Mouse (Mus musculus) cerebellum, adult 9-10 months (tissue): ENCODE measurements around the gene Sgms1.

Source experiments
- DNase-seq: peaks from one replicate; pipeline ENCODE4 v3.0.0; 2022

Sgms1 gene

DNA sequence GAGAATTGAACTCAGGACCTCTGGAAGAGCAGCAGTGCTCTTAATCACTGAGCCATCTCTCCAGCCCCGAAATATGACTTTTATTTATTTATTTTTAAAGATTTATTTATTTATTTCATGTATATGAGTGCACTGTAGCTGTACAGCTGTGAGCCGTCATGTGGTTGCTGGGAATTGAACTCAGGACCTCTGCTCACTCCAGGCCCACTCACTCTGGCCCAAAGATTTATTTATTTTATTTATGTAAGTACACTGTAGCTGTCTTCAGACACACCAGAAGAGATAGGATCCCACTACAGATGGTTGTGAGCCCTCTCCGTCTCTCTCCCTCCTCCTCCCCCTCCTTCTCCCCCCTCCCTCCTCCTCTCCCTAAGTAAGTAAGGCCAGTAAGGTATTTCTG lies 101.7 kb downstream of the Sgms1 start:
- DNase-seq = no peak

DNA sequence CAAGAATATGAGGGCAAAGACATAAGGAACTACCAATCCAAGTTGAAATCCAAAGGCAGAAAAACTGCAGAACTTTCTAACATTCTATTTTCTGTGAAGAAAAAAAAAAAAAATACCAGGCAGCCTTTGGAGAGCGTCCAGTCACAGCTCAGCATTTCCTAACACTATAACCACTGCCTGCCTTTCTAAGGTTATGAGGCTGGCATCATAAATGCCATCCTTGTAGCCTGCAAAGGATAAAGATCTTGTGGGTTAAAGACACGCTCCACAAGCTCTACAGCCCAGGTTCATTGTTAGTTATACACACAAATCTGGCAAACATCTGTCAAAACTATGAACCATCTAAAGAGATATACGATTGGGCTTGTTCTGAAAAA lies 104.1 kb downstream of the Sgms1 start:
- DNase-seq = no peak

DNA sequence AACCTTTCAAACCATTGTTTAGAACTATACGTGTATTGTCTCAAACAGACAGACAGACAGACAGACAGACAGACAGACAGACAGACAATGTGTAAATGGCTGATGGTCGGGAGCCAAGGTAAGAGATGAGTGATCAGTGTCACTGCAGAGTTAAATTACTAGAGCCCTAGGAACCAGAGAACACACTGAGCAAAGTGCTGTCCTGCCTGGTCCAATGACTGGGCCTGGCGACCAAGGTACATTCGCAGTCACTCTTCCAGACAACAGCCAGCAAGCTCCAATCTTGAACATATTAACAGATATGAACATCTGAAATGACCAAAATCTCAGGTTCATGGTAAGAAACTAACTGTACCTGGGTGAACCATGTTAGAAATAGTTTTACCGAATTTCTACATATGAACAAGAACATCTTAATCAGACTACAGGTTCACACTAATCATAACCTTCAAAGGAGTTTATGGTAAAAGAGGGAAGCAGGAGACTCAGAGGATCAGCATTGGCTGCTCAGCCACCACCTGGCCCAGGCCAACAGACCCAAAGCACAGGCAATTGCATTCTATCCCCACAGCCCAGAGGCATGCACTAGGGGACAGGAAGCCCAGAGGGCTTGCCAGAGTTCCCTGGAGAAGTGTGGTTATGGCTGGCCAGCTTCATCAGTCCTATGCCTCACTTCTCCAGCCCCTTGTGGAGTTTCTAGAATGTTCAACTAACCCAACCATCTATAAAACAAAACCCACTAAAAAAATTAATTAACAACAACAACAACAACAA lies 104.6 kb downstream of the Sgms1 start:
- no peak for DNase-seq

DNA sequence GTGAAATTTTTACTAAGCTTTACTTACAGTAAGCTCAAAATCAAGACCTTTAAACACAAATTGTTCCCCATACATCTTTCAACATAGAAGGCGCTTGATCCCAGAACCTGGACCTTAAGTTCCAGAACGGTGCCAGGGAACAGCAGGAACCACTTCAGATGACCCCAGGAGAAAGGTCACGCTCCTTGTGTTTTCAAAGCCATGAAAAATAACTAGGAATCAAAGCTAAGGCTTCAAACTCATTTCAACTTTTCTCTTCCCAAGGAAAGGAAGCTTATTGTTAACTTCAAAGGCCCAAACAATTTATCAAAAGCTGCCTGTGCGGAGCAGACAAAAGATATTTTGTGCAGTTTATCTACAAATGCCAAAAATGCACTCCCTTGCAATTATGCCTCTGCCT lies 107.6 kb downstream of the Sgms1 start:
- DNase-seq = no peak

DNA sequence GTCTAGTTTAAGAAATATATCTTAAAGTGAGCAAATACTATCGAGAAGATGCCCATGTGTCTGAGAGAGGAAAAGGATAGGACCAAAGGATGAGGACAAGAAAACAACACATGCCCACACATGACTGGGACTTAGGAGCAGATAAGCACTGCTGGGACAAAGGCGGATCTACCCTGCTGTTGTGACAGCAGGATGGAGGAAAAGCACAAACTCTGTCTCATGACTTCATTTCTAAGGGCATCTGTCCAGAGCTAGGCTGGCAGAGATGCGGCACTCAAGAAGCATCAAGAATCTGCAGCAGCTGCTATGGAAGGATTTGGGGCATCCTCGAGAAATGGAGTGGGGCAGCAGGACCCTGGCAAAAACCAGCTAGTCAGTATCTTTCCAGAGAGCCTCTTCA lies 109.1 kb downstream of the Sgms1 start:
- DNase-seq = peak; percentile 32

DNA sequence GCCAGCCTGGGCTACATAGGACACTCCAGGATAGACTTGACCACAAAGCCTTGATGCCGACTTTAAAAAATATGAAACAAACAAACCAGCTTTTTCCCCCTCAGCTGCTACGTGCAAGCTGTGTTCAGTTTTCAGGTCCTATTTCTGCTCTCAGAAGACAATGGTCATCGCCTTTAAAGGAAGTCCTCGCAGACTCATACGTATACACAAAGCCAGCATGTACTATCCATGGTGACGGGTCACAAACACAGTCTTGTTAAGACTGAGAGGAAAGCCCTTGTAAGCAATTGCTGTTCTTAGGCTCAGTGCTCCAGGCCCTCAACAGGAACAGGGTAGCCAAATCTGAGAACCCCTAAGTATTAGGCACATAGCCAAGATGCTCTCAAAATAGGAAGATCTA lies 110.1 kb downstream of the Sgms1 start:
- DNase-seq = no peak

DNA sequence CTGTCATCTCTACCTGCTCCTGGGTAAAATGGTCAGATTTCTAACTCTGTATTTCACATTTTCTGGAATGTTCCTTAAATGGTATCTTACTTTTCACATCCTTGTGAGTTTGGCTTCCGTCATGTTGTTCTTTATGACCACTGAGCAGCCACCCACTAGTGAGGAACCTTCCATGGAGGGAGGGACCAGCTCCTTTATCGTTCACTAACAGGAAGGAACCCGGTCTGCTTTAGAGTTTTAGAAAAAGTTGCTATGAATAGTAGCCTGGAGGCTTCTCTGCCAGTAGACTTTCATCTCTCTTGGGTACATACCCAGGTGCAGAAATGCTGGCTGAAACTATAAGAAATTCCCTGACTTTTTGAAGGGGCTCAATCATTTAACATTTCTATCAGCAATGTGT lies 111.6 kb downstream of the Sgms1 start:
- no peak for DNase-seq

DNA sequence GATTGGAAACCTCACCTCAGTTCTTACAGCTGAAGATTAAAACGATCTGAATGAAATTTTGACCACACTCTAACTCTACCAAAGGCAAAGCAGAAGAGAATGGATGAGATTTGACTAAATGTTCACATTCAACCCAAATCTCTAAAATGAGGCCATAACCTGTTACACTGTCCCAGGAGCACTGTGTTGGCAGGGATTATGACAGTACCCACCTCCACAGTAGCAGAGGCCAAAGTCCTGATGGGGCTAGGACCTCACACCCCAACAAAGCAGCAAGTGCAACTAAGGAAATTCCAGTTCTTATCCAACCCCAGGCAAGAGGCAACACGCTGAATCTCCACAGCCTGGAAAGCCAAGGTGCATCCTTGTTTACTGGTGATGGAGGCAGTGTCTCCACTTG lies 112.2 kb downstream of the Sgms1 start:
- DNase-seq = no peak

DNA sequence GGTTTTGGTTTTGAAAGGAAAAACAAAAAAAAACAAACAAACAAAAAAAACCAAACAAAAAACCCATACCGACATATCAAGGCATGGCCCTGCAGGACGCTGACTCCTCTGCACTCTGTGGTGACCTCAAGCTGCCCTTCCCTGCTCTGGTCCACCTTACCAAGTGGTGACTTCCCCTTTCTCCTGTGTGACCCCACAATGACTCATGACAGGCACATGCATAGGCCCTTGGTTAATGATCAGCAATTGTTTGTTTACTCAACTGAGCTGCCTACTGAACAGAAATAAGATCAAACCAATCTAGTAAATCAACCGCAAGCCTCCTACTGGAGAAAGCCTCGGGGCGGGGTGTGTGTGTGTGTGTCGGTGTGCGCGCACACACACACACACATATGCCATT lies 112.7 kb downstream of the Sgms1 start:
- DNase-seq = no peak

DNA sequence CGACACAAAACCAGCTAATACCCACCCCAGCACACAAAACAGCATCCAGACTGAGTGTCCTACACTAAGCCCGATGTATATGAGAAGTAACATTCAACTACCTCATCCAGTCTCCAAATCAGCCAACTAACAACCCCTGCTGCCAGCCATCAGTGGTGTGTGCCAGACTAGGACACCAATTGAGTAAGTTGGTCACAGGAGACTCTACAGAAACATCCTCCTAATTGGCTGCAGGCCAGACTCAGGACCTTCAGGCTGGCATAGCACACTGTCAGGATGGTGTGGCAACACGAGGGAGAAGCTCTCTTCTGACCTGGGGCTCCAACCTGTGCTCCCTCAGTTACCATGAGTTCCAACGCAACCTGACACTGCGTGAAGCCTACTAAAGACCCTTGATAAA lies 113.3 kb downstream of the Sgms1 start:
- DNase-seq = no peak

DNA sequence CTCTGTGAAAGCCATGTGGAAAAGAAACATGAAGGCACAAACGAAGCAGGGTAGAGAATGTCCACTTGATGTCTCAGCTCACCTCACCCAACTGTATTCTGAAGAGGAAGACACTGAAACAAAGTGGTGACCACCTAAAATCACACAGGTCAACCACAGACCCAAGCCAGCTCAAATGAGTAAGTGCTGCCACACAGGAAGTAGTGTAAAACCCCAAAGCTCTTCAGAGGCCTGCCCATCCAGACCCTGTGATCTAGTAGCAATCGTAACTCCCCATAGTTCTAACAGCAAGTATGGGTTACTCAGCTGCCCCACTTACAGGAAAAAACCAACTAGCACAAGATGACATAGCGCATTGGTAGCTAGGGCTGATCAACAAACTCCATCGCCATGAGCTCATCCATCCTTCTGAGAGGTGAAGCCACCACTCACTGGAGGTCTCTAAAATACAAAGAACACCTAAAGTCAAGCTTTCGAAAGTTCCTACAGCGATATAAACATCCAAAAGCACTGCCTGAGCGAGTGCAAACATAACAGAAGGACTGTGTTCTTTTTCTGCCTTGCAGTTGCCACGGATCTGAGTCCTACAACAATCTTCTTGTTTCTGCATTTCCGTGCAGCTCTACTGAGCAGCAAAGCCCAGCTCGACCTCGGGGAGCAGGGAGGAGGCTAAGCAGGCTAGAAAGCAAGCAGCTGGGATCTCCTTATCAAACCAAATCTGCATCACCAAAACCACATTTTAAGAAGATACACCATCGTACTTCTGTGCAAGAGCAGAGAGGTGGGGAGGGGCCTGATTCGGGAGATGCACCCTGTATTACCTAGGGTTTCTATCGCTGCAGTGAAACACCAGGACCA lies 114.2 kb downstream of the Sgms1 start:
- DNase-seq = no peak

DNA sequence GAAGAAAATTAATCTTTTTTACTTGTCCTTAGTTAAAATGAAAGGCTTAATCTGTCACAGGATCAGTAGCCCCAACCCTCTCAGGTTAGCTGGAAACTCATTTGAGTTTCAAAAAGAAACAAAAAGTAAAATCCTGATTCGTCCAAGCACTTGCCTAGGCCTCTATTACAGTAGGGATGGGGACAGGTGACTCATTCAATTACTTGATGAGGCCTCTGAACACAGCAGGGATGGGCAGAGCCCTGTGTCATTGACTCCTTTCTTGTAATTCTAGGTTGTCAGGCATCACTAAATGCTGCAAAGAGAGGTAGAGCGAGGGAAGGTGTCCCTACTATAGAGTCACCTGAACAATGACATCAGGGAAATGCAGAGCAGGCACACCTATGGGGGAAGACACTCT lies 115.4 kb downstream of the Sgms1 start:
- DNase-seq = no peak

DNA sequence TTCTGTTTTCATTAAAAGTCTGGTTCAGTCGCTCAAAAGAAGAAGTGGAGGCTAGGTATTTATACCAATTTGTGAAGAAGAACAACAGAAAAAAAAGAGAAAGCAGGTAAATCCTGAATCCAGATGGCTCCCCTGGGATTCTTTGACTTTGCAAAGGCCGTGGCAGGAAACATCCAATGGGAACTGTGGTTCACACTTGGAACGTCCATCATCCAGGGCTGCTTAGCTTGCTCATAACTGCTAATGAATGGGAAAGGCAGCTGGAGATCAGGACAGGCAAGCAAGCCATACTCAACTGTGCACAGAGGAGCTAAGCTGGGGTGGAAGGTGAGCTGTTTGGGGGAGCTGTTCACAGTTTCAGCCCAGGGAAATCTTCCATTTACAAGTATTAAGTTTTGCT lies 115.8 kb downstream of the Sgms1 start:
- DNase-seq = no peak

DNA sequence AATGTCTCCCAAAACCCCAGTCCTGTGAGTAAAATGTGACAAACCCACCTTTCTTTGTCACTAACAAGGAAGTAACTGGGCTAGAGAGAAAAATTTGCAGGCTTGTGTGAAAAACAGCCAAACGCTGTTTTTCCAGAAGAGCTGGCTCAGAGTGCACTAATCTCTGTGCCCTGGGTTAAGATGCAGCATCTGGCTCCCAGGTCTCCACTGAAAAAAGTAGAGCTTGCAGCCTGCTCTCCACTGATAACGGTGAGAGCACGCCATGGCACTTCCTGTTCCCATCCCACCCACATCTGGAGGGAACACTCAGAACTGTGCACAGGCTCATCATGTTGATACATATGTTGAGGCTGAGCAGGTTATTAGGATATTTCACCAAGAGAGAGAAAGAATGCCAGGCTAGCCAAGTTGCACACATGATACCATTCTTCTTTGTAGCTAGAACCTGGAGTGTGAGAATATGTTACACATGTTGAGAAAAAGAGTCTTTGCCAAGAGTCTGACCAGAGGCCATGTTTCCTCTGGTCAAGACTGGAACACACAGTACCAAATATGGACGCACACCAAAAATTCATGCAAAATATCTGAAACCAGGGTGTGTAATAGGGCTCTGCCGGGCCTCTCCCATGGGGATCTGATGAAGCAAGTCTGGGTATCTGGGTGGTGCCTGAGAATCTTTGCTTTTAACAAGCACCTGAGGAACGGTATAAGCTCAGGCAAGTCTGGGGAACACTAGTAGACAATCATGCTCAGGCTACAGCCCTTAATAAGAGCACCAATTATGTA lies 116.8 kb downstream of the Sgms1 start:
- no peak for DNase-seq

DNA sequence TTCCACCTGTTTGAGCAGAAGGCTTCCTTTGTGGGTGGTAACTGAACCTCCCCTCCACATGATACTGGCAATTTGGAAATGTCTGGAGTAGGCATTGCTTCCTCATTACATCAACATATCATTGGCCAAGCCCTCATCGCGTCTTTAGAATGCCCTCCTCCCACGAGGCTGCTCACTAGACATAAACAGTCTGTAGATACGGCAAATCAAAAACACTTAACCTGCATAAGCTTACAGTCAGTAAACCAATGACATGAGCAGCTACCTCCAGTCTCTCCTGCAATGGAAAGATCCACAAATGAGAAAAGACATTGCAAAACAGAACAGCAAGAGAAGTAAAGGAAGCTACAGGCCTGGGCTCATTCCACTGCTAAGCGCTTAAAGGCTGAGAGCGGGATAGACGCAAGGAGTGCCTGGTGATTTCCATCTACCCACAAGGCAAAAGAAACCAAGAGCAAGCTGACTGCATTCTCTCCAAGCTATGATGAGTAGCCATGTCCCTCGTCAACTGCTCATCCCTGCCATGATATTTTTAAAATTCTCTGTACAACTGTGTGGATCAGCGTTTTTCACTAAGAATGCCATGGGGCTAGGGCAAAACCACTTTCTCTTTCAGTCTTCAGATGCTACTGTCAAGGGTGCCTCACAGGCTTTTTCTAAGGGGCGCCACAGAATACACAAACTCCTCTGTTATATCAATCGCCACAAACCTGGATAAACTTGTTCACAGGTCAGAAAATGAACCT lies 117.9 kb downstream of the Sgms1 start:
- no peak for DNase-seq

DNA sequence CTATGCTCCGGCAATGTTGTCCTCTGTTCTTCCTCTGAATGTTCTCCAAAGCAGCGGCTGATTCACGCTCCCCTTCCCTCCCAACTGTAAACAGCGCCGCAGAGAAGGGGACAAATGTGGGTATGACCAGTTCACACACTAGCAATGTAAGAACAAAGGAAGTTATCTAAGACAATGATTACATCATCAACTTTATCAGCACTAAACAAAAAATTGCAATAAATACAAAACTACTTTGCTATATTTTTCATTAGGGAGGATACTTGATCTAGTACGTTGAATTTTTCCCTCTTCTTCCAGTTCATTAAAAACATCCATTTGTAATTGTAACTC lies 119.7 kb downstream of the Sgms1 start:
- no peak for DNase-seq

DNA sequence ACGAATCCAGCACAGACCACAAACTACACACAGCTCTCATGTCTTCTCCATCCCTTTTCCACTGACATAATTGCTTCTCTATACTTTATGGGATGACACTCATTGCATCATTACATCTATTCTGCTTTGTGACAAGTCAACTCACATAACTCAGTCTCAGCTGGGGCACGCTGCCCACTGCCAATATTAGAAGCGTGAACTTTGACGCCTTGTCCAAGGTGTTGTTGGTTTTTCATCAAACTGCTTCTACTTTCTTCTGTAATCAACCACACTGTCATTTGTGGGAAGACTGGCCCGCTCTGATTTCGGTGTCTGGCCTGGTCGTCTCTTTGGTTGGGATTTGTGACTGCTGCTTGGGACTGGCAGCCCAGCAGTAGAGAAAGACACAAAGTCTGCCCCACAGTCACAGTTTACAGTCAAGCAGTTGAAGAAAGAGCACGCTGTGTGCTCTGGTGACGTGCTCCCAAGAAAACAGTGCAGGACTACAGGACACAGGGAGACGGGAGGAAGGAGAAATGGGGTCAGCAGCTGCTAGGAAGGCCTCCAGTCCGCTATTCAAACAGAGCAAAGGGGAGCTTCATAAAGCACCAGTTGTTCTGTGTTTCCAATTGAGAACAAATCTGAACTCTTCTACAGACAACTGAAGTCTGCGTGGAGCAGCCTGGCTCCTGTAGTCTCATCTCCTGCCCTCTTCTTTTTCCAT lies 120.2 kb downstream of the Sgms1 start:
- no peak for DNase-seq

DNA sequence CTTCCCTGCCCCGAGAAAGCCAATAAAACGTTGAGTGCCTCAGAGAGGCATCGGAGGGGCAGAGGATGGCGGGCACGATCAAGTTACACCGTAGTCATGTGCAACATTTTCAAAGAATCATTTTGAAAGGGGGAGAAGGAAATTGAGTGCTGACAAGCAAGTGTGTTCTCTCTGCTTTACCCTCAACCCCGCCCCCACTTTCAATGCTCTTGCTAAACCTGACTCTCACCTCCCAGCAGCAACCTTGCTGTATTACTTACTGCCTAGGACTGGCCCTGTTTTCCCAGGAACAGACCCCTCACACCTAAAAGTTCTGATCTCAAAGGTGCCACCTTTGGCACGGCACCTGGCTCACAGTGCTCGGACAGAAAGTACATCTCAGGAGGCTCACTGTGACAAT lies 121.0 kb downstream of the Sgms1 start:
- no peak for DNase-seq

DNA sequence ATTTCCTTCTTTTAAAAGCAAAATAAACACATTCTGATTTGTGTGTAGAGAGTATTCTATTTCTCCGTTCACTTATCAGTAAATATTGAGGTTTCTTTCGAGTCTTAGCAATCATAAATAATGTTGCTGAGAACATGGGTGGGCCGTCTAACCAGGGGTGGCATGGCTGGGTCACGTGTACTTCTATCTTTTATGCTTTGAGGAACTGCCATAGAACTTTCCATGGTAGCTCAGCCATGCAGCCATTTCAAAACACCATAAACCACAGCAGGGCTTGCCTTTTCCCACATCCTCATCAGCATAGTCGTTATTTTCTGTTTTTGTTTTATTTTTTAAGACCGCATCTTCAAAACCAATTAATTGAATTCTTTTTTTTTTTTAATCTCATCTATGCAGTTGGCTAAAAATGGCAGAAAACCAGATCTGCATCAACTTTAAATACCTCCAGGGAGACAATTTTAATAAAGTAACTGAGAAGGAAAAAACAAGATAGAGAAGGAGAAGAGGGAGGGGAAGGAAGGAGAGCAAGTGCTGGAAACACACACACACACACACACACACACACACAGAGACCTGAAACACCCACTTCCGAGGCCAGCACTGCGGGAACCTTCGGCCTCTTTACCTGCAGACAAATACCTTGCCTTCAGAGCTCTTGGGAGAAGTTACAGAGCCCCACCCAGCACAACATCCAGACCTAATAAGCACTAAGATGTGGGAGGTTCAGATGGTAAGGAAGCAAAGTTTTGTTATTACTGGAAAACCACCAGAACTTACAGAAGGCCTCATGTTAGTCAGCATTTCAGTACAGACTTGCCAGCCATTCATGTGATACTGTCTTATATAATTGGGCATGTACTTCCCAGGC lies 122.9 kb downstream of the Sgms1 start:
- DNase-seq = no peak

DNA sequence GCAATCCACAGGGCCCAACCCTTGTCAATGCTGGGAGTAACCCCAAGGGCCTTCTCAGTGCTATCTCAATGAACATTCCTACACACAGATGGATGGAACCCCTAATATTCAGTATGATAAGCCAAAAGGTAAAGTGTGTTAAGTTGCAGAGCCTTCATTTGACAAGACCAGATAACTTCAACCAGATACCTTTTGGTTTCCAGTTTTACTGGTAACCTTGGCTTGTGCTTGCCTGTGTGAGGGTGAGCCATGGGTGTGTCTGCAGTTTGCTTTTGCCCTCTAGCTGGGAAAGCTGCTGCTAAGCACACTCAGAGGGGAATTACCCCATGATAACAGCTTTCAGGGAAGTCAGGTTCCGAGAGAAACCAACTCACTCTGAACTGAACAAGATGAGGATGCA lies 125.8 kb downstream of the Sgms1 start:
- no peak for DNase-seq

DNA sequence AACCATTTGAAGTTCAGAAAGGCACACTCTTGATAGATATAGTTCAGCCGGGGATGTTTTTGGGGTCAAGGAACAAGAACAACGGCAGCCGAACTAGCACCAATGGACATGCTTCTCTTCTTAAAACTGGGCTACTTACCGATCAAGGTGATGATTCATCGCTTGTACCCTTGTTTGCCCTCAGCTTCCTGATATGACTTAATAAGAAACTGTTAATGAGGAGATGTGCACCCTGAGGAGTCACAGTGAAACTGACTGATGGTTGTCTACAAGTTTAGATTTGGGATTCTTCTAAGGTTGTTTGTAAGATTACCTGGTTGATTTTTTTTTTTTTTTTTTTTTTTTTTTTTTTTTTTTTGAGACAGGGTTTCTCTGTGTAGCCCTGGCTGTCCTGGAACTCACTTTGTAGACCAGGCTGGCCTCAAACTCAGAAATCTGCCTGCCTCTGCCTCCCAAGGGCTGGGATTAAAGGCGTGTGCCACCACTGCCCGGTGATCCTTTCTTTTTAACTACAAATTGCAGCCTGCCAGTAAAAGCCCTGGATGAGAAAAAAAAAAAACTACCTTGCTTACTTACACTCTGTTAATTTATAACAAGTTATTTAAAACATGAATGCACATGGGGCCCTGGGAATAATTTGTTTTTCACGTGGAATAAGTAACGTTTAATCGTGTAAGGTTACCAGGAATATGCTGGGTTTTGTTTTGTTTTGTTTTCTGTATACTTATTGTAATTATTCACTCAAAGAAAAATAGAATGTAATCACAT lies 126.5 kb downstream of the Sgms1 start:
- DNase-seq = no peak
